Mouse (Mus musculus) ES-E14 (cell line): ENCODE data around the gene Ppil2.

Experiments used
- CHD2 ChIP-seq: IDR thresholded peaks from 2 replicates; pipeline ENCODE4 v1.6.1; 2014; ENCODE audit warnings: mild to moderate bottlenecking, low read depth, low read length, inconsistent platforms
- MAFK ChIP-seq: IDR thresholded peaks from 2 replicates; pipeline ENCODE4 v1.6.1; 2014; ENCODE audit warnings: mild to moderate bottlenecking, low read depth, low read length, inconsistent platforms; ENCODE audit not compliant: insufficient read depth
- ZC3H11A ChIP-seq: IDR thresholded peaks from 2 replicates; pipeline ENCODE4 v1.6.1; 2012; ENCODE audit warnings: low read depth, mild to moderate bottlenecking, inconsistent platforms, low read length, borderline replicate concordance
- ZNF384 ChIP-seq: IDR thresholded peaks from 2 replicates; pipeline ENCODE4 v1.6.1; 2012; ENCODE audit warnings: low read depth, low read length, inconsistent platforms

- TF ChIP-seq ZC3H11A (no peak), ZNF384 (no peak), MAFK (no peak), CHD2 (no peak)
Measured at GRCm38 (mm10) chr16:17085636-17086035, 25.4 kb downstream of the Ppil2 start.
